Mouse (Mus musculus): ENCODE measurements around the gene Fancc. TPM values are rescaled to one million over a fixed set of nuclear protein-coding genes. Genes with fewer than 3 reads are reported as not detected.

The Fancc gene
- total RNA-seq, 2 experiments from 2014 or later: 7.2 to 7.6 TPM

DNA sequence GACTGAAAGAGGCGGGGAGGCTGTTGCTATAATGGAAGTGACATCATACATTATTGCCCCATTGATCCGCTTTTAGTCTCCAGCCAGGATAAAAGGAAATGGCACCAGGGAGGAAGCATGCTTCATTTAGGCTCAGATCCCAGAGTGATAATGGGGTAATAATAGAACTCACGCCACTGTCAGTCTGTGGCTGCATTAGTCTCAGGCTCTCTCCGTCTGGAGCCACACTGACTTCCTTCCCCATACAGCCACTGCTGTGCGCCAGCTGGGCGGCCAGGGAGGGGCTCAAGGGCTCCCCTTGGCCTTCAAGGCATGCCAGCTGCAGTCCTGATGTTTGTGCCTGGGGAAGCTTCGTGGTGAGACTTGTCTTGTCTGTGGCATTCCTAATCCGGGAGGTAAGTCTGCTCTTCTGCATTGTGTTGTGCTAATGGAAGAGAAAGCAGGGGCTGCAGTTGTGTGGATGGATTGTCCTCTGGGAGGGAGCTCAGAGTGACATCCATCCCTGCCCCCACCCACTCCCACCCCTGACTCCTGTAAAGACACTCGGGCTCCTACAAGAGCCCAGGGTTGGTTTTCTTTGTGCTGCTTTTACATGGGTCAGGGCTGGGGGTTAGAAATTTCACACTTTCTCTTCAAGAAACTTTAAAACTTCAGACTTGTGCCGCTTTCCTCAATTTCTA is 218.1 kb downstream of the Fancc start:
- intact Hi-C loops (cut with DNase I): no loop called here
- peak in 1 of 2 experiments; percentile 35 for DNase-seq (ENCODE audit: low spot score in 2 of 2)

DNA sequence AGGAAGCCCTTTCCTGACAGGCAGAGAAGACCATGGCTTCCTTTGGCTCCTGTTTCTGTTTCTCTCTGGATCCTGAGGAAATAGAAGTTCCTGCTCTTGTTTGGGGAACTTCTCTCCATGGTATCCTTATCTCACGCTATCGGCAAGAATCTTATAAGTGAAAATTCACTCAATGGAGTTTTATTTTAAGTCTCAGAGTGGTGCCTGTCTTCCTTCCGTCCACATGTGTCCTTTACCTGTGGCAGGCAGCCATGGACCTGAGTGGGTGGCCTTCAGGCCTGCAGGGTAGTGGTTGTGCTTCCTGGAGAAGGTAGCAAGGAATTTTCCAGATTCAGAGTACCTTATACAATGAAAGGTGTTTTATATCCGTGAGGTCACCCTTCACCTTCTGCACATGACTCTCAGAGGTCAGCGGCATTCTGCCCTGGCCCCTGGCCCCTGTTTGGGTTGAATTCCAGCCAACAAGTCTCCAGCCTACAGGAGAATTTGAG is 218.9 kb downstream of the Fancc start:
- intact Hi-C loops (cut with DNase I): no loop called here
- DNase-seq (ENCODE audit: low spot score in 2 of 2): no peak

DNA sequence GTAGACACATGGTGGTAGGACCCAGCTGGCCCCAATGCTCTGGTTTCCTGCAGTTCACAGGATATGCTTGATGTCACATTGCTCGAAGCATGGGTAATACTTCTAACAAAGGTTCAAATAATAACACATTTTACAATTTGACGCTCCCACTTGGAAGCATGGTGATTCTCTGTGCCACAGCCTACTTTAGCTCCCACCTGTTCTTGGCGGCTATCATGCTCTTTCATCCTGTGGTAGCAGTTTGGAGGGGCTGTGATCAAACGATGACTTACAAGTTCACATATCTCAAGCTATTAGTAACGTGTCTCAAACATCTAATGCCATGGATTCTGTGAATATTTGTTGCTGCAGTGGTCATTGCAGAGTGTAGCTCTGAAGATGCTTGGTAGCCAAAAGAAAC is 219.8 kb downstream of the Fancc start:
- no peak for DNase-seq (ENCODE audit: low spot score in 2 of 2)

DNA sequence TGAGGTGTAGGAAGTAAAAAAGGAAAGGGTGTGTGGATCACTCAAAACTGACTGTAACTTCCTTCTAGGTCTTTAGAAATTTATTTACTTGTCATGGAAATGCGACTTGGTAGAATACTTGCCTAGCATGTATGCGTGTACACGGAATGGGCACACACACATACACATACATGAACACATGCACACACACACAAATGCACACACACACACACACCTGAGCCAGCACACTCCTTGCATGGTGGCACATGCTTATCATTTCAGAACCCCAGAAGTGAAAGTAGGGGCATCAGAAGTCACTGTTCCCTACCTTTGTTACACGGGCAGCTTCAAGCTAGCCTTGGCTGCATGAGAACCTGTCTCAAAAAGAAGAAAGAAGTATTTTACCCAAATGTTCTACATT is 220.7 kb downstream of the Fancc start:
- intact Hi-C loops (cut with DNase I): no loop called here
- DNase-seq (ENCODE audit: low spot score in 2 of 2): no peak

More for the DNA sequence above, 219.8 kb downstream of the Fancc start:
- intact Hi-C loops (cut with DNase I): no loop called here

DNA sequence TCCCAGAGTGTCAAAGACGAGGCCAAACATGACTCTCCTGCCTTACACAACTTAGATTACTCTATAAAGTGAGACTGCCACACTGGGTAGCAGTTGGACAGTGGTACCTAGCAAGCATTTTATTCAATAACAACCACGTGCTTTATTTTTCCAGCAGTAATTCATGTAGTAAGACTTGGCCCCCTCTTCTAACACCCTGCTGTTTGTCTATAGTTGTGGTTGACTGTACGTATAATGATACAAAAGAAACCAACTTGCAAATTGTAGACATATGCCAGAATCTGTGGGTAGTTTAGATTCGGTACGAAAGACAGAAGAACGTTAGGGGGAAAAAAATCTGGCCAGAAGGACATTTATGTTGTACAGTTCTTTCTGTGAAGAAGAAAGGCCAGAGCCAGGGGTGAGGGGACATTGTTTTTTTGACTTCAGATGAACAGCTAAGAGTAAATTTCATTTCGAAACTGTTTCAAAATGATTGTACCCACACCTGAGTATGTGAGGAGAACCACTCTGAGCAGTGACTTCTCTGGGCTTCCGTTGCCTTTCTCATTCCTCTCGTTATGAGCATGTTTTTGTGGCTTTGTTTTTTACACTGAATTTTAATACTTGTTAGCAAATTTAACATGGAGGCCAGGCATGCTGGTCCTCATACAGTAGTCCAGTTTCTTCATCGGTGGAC is 222.5 kb downstream of the Fancc start:
- intact Hi-C loops (cut with DNase I): no loop called here
- no peak for DNase-seq (ENCODE audit: low spot score in 2 of 2)

DNA sequence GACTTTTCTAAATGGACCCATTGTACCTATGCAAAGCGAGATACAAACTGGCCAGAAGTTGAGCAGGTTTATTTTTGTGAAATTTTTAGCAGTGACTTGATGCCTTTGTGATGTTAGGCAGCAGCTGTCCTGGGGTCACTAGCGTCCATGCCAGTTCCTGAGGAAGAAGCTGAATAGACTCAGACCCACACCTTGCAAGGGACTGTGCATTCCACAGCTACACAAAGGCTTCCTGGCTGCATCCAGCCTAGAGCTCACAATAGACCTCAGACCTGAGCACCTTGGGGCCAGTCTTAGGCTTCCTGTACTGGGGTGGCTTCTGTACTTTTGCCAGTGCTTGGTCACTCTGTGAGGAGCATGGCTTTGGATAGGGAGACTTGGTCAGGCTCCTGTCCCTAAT is 223.2 kb downstream of the Fancc start:
- intact Hi-C loops (cut with DNase I): no loop called here
- no peak for DNase-seq (ENCODE audit: low spot score in 2 of 2)

DNA sequence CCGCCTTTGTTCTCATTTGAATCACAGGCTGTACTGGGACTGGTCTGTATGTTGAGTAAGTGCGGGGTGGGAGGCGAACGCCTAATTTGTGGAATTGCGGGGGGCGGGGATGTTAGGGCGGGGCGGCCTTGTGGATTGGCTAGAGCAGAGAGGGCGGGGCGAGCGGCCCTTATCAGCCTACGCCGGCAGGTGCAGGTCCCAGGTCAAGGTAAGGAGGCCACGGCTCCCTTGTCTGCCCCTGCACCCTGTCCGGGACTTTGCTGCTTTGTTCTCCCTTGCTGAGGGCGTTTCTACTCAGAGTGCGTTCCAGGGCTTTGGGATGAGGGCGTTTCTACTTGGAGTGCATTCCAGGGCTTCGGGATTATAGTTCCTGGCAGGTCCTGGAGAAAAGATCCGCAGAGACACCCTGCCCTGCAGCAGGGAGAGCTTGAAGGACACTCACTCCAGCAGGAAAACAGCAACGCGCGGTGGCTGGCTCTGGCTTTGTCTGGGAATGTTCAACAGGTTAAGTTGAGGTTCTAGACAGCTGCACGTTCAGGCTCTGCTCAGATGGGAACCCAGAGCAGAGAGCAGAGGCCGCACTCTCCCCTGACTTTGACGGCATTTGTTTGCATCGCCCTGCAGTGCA is 224.4 kb downstream of the Fancc start:
- DNase-seq (ENCODE audit: low spot score in 2 of 2): no peak
- intact Hi-C loops (cut with DNase I): no loop called here

DNA sequence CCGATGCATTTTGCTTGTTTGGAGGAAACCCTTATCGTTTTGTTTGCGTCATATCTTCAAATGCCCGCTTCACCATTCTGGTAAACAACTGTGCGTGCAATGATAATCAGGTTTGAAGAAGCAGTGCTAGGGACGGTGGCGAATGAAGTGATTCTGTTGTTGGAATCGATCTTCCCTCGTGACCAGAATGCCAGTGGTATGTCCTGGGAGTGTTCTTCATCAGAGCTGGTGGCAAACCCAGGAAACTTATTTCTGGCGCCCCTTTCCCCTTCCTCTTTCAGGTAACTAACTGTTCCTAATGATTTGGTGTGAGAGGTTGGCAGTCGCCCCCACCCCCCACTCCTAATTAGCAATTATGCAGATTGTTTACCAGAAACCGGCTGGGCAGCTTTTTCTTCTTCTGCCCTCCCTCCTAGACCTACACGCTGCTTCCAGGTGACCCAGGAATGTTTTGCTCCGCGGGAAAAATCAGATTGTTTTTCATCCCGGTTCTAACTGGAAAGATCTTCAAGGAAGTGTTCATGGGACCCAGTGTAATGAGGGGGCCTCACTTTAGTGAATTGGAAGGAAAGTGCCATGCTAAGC is 225.0 kb downstream of the Fancc start:
- intact Hi-C loops (cut with DNase I): no loop called here
- DNase-seq (ENCODE audit: low spot score in 2 of 2): no peak

DNA sequence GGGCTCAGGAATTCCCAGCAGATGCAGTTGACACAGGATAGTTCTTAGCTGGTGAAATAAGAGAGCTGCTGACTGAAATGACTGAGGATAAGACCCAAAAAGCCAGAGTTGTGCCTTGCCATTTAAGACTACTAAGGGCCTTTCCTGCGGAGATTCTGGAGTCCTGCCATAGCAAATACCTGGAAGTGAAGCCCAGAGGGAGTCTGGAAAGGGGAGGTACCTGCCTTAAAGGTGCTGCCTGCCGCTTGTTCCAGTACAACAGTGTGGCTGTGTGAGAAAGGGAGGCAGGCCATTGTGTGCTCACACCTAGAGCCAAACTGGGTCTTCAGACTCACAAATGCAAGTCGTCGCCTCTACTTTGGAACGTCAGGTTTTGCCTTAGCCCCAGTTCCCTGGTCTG is 226.9 kb downstream of the Fancc start:
- no peak for DNase-seq (ENCODE audit: low spot score in 2 of 2)
- intact Hi-C loops (cut with DNase I): no loop called here

DNA sequence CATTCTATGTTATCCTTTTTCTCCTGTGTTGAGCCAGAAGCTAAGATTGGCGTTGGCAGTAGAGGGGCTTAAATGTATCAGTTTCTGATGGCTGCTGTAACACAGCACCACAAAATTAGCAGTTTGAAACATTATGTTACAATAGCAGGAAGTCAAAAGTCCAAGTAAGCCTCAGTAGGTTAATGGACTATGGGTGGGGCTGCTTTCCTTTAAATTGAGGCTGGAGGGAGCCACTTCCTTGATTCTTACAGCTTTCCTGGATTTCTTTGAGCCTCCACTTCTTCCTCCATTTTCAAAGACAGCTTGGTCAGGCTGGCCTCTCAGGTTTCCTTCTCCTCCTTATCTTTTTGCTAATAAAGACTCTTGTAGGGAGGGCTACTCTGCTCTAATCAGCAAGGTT is 228.3 kb downstream of the Fancc start:
- DNase-seq (ENCODE audit: low spot score in 2 of 2): no peak
- intact Hi-C loops (cut with DNase I): no loop called here

DNA sequence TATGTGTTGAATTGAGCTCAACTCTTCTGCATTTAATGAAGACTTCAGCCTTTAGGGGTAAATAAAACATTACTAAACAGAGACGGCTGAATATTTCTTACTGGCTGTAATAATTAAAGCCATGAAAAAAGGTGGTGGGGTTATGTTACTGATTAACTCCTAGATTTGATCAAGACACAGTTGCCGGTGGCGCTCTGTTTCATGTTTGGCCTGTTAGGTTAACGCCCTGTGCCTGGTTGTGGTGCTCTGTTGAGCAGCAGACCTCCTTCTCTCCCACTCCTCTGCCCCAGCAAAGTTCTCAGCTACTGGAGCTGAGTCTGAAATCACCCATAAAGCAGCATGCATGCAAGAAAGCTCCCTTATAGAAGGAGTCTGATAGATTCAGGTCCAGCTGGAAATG is 228.7 kb downstream of the Fancc start:
- no peak for DNase-seq (ENCODE audit: low spot score in 2 of 2)
- intact Hi-C loops (cut with DNase I): no loop called here

DNA sequence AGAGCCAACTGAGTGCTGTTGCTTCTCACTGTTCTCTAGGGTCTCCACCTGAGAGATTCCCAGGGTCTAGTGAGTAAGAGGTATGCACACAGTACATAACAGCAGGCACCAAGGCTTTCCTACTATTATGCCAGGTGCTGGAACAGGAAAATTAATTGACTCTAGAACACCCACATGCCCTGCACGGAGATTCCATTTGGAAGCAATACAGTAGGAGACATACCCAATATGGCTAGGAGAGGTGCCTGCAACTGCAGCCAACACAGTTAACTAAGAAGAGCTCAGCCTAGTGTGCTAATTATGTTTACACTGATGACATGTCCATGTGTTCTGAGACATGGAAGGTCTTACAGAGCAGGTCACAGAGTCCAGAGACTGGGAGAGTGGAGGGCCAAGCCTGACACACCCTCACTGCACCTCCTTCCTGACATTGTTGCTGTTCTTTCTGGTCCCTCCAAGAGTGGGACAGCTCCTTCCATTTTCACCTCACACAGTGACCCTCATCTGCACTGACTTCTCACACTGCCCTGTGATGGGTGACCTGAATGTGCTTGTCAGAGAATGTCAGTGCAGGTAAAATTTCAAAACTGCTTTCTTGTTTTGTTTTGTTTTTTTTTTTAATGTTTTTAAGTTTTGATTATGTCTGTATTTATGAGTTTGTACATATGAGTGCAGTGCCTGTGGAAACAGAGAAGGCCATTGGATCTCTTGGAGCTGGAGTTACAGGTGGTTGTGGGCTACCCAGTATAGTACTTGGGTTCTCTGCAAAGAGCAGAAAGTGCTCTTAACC is 234.7 kb downstream of the Fancc start:
- intact Hi-C loops (cut with DNase I): no loop called here
- no peak for DNase-seq (ENCODE audit: low spot score in 2 of 2)

DNA sequence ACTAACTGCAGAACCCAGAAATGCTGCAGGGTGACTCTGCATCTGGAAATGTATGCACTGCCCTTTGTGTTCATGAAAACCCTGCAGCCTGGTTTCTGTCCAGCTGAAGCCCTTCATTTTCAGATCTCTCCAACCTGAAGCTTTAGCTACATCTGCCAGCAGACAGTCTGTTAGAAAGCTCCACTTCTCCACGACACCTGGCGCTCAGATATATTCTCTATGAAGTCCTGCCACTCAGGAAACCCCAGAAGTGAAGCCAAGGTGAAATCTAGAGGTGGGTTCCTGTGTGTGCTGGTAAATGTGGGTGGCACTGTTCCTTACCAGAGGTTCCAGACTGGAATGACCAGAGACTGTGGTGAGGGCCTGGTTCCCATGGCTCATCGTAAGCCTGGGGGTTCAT is 235.4 kb downstream of the Fancc start:
- DNase-seq (ENCODE audit: low spot score in 2 of 2): no peak
- intact Hi-C loops (cut with DNase I): no loop called here

DNA sequence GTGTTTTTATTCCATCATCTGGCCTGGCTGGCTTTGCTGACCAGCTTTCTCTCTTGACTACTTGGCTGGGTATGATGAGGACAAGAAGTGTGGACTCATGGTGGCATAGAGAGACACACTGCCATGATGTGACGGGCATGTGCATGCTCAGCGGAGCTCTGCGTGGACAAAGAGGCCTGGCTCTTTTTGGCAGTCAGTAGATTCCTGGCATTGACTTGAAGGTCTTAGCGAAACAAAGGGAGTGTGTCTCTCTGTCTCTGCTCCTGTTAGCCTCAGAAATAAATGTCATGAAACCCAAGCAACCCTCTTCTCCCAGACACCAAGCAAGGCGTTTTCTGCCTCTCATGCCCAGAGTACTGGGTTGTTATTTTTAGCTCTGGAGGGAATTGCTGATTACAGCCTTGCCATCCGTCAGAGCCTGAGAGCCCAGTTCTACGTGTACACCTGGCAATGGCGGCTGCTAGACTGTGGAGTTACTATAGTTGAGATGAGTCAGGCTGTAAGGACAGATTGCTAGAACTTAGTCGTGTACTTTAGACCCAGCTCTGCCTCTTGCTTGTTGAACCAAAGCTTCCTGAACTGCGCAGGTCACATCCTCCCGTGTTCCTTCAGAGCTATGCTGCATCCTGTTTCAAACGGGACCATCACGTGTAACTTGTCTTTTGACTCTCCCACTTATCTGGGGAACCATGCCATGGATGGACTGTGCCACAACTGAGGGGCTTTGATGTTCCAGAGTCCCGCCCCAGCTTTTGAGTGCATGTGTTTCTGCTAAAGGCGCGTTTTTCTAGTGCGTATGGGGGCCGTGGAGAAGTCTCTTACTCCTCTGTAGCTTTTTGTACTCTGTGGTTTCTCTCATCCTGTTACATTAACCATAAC is 236.1 kb downstream of the Fancc start:
- no peak for DNase-seq (ENCODE audit: low spot score in 2 of 2)
- intact Hi-C loops (cut with DNase I): no loop called here

DNA sequence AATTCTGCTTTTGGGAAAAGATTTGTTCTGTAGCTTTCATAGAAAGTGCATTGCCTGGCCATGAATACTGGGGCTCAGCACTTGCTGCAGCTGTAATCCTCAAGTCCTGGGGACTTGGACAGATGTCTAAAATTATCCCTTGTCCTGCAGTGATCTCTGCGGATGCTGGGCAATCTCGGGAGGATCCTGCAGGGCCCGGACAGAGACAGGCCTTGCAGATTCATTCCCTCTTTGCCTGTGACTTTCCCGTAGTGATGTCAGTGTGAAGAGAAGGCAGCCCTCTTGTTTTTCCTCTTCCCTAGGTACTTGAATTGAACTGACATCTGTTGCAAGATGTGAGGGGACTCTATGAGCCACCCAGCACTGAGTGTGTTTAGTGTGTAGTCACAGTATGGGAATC is 236.9 kb downstream of the Fancc start:
- intact Hi-C loops (cut with DNase I): no loop called here

DNA sequence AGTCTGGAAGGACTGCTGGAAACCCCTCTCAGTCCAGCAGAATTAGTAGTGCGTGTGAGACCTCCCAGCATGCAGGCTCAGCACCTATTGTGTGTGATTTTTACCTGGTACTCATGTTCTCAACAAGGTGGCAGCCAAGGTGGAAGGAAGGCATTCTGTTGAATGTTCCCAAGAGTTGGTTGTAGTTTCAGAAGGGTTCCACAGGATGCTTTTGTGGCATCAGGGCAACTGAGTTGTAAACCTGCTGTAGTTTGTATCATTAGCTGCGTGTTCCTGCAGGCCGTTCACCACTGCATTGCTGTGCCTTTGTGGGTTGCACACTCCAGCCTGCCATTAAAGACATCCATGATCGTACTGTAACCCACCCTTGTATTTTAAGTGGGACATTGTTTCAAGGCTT is 238.4 kb downstream of the Fancc start:
- DNase-seq (ENCODE audit: low spot score in 2 of 2): no peak
- intact Hi-C loops (cut with DNase I): no loop called here

More for the DNA sequence above, 236.9 kb downstream of the Fancc start:
- no peak for DNase-seq (ENCODE audit: low spot score in 2 of 2)

DNA sequence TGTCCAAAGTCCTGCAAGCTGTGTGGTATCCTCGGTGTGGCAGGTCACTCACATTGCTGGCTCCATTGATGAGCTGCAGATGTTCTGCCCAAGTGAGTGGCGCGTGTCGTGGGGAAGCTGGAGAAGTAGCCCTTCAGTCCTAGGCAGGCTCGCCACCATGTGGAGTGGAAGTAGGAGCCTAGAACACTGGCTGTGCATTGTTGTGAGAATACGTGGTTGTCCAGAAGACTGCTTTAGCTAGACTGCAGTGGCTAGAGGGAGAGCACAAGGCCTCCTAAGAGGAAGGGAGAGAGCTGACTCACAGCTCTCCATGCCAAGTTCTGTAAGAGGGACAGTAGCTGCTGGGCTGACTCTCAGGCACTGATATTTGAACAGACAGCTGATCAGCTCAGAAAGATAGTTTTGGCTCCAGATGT is 238.9 kb downstream of the Fancc start:
- no peak for DNase-seq (ENCODE audit: low spot score in 2 of 2)
- intact Hi-C loops (cut with DNase I): no loop called here

DNA sequence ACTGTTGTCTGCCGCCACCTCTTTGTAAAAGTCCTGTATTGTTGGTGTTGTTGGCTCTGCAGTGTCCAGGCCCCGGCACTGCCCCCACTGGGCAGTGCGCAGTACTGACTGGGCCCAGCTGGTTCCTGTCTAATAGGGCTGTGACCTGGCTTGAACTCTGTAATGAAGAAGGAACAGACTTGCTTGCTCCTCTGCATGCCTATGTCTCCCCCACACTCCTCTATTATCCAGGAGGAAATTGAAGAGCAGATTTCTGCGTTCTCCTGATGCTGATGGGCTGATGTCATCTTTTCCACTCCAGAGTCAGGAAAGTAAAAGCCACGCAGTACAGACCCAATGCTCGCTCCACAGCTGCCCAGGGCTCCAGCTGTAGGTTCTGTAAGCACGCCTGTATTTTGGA is 240.3 kb downstream of the Fancc start:
- DNase-seq (ENCODE audit: low spot score in 2 of 2): no peak
- intact Hi-C loops (cut with DNase I): no loop called here

DNA sequence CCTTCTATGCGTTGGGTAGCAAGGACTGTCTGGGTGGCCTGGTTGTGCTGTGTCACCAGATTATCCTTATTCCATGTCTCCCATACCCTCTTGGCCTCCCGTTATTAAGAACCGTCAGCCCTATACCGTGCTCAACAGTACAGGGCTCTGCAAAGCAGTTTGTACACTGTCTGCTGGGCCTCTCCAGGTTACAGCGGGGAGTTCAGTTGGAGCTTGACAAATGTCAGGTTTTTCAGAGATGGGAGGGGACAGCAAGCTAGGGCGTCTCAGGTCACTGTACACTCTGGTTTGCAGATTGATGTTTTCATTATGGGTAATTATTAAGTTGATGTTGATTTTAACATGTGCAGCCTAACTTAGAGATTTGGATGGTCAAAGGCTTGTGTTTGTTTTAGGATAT is 240.9 kb downstream of the Fancc start:
- DNase-seq (ENCODE audit: low spot score in 2 of 2): no peak
- intact Hi-C loops (cut with DNase I): no loop called here
